Mouse (Mus musculus) adrenal gland, postnatal 10 days (tissue): ENCODE results near the gene 0610030E20Rik. TPM values are rescaled to one million over a fixed set of nuclear protein-coding genes. Genes with fewer than 3 reads are reported as not detected.
A peak's percentile ranks its signal among the peaks of the same experiment; 100 is the strongest.

Experiments used
- DNase-seq: peaks from one replicate; pipeline ENCODE4 v3.0.0; 2021; ENCODE audit warnings: mixed read lengths
- total RNA-seq, 2 experiments: library from RNA; stranded (reverse); gene quantifications; 2 replicates each; pipeline ENCODE4 v1.2.3; 2021

The 0610030E20Rik gene
- total RNA-seq, 2 experiments from 2014 or later = 26.6 to 29.5 TPM

DNA sequence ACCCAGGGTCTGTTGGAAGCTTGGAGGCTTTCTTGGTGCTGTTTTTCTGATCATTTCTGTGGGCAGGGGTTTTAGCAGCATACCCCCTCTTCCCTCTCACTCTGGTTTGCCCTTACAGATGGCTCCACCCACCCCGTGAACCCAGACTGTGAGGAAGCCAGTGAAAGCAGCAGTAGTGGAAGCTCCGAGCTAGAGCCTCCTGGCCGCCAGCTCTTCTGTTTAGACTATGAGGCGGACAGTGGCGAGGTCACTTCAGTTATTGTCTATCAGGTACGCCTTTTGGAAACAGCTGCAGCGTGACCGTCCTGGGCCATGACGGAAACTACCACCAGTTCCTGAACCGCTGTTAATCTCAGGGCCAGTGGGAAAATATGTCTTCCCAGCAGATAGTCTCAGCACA, 1.3 kb downstream of the 0610030E20Rik start:
- no peak for DNase-seq

DNA sequence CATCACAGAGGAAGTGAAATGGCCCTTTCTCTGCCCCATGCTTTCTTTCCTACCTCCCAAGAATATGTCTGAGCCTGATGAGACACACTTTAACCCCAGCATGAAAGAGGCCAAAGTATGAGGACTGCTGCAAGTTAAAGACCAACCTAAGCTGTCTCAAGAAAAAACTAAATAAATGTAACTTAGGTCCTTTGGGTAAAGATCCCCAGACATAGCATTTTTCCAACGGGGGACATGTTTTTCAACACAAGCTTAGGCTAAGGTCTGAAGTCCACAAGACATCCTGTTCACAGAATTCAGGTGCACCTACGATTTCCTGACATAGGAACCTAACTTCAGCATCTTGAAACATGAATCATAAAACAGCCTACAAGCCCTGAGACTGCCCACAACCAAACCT, 3.1 kb downstream of the 0610030E20Rik start:
- no peak for DNase-seq

DNA sequence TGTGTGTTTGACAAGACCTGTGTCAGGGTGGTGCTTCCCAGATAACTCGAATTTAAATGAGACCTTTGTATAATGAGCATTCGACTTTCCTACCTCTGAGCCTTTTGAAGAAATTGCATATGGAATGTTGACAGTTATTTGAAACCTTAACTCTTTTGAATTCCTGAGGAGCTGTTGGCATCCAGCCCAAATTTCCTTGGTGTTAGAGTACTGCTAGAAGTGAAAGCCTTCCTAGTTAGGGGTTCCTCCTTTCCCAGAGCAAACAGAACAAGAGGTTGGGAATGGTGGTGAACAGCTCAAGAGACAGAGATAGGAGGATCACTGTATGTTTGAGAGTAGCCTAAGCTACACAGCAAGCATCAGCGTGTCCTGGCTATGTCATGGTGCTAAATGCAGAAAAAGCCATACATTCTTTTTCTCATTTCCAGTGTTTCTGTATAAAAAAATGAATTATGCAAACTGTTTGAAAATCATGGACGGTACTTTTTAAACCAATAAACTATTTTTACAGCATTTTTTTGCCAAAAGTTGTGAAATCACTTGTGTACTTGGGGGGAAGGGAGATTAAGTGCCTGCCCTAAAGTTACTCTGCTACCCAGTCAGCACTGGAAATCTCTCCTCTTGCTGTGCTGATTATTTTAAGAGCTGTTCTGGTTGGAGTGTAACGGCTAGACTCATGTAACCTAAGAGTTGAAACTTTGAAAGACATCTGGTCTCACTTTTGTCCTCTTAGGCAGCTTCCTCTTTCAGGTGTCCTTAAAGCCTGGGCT, 5.7 kb downstream of the 0610030E20Rik start:
- DNase-seq = no peak

DNA sequence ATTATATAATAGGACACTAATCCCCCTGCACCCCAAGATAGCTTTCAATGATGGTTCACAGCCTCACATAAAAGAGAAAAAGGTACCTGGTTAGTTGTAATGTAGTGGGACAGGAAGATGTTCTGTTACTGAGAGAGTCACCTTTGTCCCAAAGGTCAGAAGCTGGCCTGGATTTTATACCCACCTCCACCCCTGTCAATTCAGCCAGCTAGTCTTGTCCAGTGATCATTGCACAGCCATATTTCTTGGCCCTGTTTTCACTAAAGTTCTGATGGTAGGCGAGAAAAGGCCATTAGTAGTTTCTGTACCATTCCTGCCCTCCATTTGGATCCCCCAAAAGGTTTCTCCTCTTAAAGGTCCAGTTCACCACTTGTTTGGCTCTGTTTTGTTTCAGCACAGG, 6.9 kb downstream of the 0610030E20Rik start:
- DNase-seq = no peak

DNA sequence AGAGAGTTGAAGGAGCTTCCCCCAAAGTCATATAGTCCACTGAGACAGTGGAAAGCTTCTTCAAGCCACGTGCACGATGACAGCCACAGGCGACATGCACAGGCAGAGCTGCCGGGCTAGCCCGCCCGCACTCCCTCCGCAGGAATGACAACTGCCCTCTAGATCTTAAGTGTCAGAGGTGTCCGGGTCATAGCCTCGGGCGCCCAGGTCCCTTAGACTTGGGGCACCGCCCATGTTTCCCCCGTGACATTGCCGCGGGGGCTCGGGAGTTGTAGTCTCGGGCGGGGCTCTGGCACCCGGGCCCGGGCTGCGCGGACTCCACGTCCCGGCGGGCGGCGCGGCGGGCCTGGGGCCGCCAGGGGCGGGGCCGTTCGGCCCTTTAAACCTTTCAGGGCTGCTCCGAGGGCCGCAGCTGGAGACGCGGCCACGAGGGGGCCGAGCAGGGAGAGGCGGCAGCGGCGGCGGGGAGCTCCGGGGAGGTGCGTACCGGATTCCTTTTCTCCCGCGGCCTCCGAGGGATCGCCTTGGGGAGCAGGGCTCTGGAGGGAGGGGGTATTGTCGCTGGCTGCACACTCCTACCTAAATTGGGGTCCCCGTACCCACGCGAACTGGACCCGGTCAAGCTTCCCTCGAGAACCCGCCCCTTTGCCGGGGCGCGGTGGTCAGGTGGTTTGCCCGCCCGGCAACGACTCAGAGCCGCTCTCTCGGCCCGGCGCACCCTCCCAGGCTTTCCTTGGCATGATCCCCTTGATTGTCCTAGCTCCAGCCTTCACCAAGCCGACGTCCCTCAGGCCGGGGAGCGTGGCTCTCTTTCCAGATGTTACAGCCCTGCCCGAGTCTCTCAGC, 8.2 kb downstream of the 0610030E20Rik start, which contains the start of gene Tmem150a:
Gene Tmem150a (plus strand): TSS at position 382 of the 846 bp plus-strand sequence.
- peak; percentile 92 for DNase-seq

DNA sequence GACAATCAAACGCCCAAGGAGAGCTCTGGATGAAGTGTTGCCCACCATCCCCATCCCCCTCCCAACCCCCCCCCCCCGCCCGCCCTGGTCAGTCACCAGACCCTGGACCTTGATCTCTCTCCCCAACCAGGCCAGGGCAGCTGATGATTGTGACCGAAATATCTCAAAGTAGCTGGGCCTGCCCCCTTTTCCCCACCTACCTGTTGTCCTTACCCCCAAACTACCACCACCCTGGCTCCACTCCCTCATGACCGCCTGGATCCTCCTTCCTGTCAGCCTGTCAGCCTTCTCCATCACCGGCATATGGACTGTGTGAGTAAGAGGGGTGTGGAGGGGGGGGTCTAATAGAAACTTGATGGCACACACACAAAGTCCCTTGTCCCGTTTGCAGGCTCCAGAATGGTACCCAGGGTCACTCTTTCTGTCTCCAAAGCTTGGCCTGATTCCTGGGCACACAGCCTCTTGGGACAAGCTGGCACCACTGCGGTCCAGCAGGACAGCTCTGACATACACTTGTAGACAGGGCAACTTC, 8.9 kb downstream of the 0610030E20Rik start:
- peak; percentile 71 for DNase-seq

DNA sequence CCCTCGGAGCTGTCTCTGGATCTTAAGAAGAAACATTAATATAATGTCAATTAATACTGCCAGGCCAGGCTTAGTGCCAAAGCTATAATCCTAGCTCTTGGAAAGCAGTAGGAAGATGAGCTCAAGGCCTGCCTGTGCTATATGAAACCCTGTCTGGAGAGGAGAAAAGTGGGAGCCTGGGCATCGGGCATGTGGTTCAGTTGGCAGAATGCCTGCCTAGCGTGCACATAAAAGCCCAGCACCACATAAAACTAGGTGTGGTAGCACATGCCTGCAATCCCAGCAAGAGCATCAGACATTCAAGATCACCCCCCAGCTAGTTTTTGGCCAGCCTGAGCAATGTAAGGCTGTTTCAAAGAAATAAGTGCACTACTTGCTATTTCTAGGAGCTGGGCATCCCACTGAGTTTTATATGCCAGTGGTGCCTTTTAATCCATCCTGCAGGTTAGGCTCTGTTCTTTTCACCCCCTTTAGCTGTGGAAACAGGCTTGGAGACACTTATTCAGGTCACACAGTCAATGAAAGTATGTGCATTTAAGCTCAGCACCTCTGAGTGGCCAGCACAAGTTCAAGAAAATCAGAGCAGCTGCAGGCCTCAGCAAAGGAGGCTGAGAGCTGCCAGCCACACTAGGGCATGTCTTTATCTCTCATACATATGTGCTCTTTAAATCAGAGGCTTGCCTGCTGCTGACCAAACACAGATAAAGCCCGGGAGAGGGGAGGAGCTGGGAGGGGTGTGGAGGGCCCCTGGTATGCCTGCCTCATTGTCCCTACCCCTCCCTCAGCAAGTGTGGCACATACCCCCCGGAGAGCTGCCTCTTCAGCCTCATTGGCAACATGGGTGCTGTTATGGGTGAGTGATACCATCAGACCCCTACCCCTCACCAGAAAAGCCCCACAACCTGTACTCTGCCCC, 10.3 kb downstream of the 0610030E20Rik start:
- DNase-seq = no peak

DNA sequence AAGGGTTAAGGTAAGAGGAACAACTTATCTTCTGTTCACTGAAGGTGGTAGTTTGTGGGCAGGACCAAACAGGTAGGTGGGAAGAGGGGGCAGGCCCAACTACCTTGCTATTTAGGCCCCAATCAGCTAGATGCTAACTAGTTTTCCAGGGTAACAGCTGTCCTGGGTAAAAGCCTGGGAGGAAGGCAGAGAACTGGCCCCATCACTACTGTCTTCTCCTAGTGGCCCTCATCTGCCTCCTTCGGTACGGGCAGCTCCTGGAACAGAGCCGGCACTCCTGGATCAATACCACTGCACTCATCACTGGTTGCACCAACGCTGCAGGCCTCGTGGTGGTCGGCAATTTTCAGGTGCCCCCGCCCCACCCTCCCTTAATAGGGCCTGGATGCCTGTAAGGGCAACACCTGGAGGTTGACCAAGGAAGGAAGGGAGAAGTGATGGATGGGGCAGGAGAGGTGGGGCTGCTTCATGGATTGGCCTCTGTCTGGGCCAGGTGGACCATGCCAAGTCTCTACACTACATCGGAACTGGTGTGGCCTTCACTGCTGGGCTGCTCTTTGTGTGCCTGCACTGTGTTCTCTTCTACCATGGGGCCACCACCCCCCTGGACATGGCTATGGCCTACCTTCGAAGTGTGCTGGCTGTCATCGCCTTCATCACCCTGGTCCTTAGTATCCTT, 11.1 kb downstream of the 0610030E20Rik start:
- no peak for DNase-seq

DNA sequence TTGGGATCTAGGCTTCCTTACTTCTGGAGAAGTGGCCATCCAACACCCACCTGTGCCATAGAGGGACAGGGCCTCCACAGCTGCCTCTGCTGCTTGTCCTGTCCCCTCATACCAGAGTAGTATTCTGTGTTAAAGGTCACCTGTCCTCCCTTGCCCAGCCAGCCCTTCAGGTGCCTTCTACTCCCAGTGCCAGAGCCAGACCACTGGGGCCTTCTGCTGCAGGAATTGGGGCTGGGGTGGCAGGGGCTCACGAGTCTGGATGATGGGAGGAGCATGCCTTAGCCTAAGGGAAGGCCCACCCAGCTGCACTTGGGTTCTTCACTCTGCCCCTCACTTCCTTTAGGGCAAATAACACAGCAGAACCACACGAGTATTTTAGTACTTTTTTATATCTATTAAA, 12.2 kb downstream of the 0610030E20Rik start:
- DNase-seq = no peak

DNA sequence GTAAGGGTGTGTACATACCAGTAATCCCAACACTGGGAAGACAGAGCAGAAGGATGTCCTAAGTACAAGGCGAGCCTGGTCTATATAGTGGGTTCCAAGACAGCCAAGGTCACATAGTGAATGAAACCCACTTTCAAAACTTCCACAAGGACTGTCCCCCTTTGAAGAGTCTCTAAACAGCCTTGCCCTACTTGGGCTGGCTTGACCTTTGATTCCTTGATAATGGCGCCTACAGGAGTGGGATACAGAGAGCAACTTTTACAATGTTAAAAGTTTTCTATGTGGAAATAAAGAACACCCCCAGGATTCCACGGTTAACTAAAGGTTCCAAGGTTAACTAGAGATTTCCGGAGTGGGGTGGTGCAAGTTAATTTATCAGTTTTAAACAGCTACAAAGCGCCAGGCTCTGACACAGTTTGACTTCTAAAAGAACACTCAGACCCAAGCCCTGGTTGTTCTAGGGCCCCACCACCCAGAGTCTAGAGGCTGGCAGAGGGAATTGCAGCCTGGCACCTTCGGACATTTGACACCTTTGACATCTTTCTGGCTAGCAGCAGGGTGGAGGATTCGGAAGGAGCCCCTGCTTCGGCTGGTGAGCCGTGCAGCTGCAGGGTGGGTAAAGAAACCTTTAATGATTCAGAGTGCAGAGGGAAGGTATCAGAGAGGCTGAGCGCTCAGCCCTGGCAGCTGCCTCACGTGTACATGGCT, 12.9 kb downstream of the 0610030E20Rik start:
- peak; percentile 30 for DNase-seq

DNA sequence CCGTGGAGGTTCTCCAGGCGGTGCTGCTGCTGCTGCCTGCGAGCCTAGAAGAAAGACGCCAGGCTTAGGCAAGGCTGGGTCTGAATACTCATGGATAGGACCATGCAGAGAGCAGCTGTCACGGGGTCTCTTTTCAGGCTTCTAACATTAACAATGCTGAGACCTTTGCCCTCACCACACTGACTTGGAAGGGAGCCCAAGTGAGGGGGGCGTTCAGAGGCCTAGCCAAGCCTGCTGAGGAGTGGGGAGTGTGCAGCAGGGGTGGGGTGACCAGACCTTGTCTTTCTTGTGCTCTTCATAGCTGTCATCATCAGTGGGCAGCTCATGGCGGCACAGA, 13.4 kb downstream of the 0610030E20Rik start:
- DNase-seq = peak; percentile 24

DNA sequence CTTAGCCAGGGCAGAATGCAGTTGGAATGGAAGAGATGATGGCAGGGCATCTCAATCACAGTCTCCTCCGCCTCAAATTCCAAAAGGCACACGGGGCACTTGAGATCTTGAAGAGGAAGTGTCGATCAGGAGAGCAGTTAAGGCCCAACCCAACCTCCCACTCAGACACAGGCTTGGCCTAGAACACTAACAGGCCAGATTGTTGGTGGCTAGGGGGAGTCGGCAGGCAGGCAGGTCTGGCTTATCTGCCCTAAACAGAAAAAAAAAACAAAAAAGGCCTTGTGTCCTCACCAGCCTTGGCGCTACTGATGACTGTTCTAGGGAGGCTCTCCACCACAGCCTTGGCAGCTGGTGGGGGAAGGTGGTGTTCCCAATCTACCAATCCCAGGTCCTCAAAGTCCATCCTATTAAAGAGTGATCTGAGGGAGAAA, 14.0 kb downstream of the 0610030E20Rik start:
- peak; percentile 70 for DNase-seq

DNA sequence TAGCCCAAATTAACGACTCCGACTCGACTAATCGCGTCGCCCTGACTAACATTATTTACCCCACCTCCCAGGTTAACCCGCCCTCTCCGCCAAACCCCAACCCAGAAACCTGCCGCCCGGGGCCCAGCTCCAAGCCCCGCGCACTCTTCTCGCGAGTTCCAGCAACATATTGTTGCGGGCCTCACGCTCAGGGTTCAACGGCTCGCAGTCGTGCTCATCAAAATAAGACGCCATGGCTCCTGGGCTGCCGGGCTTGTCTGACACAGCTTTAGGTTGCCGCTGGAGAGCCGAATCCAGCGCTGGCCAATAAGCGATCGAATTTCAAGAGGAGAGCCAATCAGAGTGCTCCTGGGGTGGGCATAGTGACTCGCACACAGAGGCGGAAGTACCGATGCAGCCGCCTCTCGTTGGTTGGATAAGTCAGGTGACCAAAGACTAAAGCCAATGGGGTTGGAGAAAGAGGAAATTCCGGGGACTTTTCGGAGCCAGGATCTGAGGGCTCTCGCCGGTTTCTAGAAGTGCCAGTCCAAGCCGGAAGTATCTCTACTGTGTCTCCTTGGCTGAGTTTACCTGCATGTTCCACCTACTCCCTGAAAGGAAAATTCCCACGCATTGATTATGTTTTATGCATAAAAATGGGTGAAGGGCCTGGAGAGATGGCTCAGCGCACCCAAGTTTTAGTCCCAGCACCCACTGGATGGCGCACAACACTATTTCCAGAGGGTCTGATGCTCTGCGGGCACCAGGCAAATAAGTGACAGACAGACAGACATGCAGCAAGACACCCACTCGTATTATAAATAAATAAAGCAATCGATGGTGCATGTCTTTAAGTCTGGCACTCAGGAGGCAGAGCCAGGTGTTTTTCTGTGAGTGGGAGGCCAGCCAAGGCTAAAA, 15.3 kb downstream of the 0610030E20Rik start:
- DNase-seq = peak; percentile 96

DNA sequence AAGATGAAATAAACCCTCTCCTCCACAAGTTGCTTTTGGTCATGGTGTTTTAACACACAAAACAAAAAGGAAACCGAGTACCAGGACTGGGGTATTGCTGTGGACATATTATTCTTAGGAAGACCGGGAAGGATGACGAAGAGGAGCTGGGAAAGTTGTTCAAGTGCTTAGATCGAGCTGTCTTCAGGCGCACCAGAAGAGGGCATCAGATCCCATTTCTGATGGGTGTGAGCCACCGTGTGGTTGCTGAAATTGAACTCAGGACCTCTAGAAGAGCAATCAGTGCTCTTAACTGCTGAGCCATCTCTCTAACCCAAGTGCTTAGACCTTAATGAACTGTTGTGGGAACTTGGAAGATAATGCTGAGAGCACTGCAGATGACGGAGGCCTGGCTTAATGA, 16.9 kb downstream of the 0610030E20Rik start:
- no peak for DNase-seq

DNA sequence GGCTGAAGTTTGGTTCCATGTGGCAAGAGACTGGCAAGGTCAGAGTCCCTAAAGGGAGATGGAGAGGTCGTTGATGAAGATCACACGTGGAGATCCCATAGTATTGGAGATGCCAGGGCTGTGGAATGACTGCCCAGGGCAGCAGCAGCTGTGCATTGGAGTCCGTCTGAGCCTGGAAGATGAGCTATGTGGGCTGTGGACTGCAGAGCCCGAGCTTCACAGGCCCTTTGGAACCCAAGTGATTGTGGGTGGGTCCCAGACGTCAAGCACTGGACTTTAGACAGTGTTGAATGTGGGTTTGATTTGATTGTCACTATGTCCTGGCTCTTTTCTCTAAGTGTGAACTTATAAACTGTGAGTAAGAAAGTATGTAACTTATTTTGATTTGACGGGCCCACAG, 17.9 kb downstream of the 0610030E20Rik start:
- no peak for DNase-seq

DNA sequence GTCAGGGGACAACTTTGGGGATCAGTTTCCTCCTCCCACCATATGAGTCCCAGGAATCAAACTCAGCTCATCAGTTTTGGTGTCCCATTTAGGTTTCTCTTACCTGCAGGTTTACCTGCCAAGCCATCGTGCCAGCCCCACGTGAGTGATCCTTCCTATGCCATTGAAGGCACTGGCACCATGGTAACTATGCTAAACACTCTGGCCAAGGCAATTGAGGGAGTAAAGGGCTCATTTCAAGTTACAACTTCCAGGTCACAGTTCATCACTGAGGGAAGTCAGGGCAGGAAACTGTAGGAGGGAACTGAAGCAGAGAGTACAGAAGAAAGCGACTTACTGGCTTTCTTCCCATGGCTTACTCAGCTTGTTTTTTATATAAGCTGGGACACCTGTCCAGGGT, 19.2 kb downstream of the 0610030E20Rik start:
- DNase-seq = no peak

DNA sequence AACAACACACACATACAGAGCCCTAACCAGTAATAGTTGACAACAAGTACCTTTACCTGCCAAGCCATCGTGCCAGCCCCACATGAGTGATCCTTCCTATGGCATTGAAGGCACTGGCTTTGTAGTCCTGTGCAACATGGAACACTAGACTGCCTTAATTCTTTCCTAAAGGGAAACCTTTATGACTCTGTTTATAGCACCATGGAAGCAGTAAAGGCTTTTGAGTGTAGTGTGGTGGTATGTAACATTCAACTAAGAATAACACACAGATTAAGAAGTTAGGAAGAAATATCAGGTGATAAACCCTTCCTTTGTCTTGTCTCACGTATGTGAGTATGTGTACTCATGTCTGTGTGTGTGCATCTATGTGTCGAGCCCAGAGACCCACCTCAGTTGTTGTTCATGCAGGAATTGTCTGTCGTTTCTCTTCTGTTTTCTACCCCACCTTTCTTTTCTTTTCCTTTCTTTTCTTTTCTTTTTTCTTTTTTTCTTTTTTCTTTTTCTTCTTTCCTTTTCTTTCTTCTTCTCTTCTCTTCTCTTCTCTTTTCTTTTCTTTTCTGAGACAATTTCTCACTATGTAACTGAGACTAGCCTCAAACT, 19.8 kb downstream of the 0610030E20Rik start, which contains the start of gene Rnf181:
Gene Rnf181 (minus strand): TSS at position 113 of the 600 bp plus-strand sequence.
- no peak for DNase-seq

DNA sequence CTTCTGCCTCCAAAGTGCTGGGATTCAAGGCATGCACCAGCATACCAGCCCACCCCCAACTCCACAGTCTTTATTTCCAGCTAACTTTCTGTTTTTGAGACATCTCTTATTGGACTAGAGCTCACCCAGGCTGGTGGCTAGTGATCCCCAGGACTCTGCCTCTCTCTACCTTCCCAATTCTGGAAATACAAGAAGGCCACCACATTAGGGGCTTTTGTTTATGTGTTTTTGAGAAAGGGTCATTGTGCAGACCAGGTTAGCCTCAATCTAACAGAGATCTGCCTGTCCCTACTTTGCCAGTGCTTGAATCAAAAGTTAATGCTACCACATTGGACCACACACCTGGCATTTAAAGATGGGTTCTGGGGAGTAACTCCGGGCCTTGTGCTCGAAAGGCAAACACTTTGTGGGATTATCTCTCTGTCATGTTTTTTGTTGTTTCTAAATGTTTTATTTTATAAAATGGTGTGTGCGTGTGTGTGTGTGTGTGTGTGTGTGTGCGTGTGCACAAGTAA, 20.4 kb downstream of the 0610030E20Rik start:
- DNase-seq = no peak

DNA sequence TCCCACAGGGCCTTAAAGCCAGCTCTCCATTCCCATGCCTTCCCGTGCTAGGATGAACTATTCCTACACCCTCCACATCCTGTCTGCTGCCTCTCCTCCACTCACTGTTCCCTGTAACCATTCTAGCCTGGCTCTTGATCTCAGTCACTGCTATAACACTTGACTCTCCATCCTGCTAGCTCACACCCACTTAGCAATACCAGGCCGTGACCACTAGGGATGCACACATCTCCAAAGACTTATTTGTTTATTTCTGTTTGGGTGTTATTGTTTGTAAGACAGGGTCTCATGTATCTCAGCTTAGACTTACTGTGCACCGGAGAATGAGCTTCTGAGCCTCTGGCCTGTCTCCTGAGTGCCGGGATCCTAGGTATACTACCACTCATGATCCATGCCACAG, 22.4 kb downstream of the 0610030E20Rik start:
- no peak for DNase-seq
